Mouse (Mus musculus) limb, embryonic 11.5 days (tissue): Measurements from ENCODE around the gene Tbc1d16. TPM values are rescaled to one million over a fixed set of nuclear protein-coding genes. Genes with fewer than 3 reads are reported as not detected.

Source experiments
- ATAC-seq: fragments of 200-750 bp; cut with Nextera tagmentation; 2 replicates; pipeline ENCODE4 v1.8.0; 2017; ENCODE audit warnings: low read depth; ENCODE audit not compliant: insufficient number of reproducible peaks, low FRiP score, low TSS enrichment
- DNase-seq: peaks from one replicate; pipeline ENCODE4 v3.0.0-alpha.2; 2015; ENCODE audit warnings: low spot score
- H3K27ac ChIP-seq: fragments of 300-500 bp; sonication (generic); replicated peaks from 2 replicates; pipeline ENCODE4 v1.5.1; 2014; ENCODE audit warnings: low read depth, mild to moderate bottlenecking, low read length
- H3K27me3 ChIP-seq: fragments of 300-500 bp; sonication (generic); 2 replicates; pipeline ENCODE4 v1.6.1; 2014; ENCODE audit warnings: mild to moderate bottlenecking, low read length, mixed read lengths; ENCODE audit not compliant: control insufficient read depth, insufficient read depth
- H3K36me3 ChIP-seq: fragments of 300-500 bp; sonication (generic); 2 replicates; pipeline ENCODE4 v1.6.1; 2014; ENCODE audit warnings: mild to moderate bottlenecking, low read length, moderate library complexity, mixed read lengths; ENCODE audit not compliant: control insufficient read depth, insufficient read depth
- H3K4me1 ChIP-seq: fragments of 300-500 bp; sonication (generic); 2 replicates; pipeline ENCODE4 v1.6.1; 2014; ENCODE audit warnings: low read length, mixed read lengths; ENCODE audit not compliant: control insufficient read depth, insufficient read depth
- H3K4me2 ChIP-seq: fragments of 300-500 bp; sonication (generic); 2 replicates; pipeline ENCODE4 v1.6.1; 2014; ENCODE audit warnings: low read depth, mild to moderate bottlenecking, moderate library complexity; ENCODE audit not compliant: severe bottlenecking
- H3K4me3 ChIP-seq: fragments of 300-500 bp; sonication (generic); 2 replicates; pipeline ENCODE4 v1.5.1; 2014; ENCODE audit warnings: low read depth, low read length
- H3K9ac ChIP-seq: fragments of 300-500 bp; sonication (generic); 2 replicates; pipeline ENCODE4 v1.6.1; 2014; ENCODE audit warnings: mild to moderate bottlenecking, low read length
- H3K9me3 ChIP-seq: fragments of 300-500 bp; sonication (generic); 2 replicates; pipeline ENCODE4 v1.6.1; 2016; ENCODE audit warnings: low read length; ENCODE audit not compliant: control insufficient read depth
- WGBS: fragments of 180-500 bp; shearing (Covaris S2); extraction: QIAGEN DNeasy Blood & Tissue Kit; methylation state at CpG from one replicate; pipeline ENCODE4 v1.1.7; 2014; 5-methylcytosine and 5-hydroxymethylcytosine counted together
- polyA plus RNA-seq: library from polyadenylated mRNA; unstranded; fragments of >200 nt; fragmentation: Nextera tagmentation; extraction: Ambion mirVana; gene quantifications from 2 replicates; pipeline ENCODE4 v1.2.1, GENCODE M21; 2014

Tbc1d16 gene
- polyA plus RNA-seq, 1 experiment from 2014 or later, result 10.8 TPM

DNA sequence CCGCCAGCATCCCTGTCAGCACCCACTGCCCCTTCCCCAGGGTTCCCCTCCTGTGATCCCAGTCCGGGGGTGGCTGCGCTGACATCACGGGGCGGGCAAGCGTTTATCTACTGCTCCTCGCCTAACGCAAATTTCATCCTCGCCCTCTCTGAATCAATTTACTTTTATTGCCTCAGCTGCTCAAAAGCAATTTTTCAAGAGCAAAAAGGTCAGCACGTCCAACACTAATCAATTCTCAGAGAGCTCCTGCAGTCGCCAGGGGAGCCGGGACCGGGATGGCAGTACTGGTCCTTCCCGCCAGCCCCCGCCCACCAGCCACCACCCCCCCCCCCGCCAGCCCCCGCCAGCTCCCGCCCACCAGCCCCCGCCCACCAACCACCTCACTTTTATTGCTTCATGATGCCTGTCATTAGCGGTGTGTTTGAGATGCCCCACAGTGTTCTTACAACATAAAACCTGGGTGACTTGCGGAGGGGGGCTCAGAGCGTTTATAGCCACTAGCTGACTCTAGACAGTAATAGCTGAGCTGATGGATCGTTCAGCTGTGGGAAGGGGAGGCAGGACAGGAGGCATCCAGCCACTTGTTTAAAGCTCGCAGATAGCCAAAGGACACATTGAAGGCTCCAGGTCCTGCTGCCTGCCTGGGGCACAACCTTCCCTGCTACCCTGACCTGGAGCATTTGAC, 98.1 kb downstream of the Tbc1d16 start:
- H3K9me3 ChIP-seq, result no peaks in the 10 kb centered on the region
- 0 out of 2 replicates have a peak overlapping the region, but pooled peaks have one; percentile 10 for H3K4me3 ChIP-seq
- ATAC-seq (0 out of 2 replicates have a peak, but pooled peaks have one; percentile 15), DNase-seq (peak; percentile 72)
- peaks cover 60% of the 10 kb centered on the region for H3K4me1 ChIP-seq
- 0 out of 2 replicates have a peak overlapping the region, but pooled peaks have one; percentile 22 for H3K9ac ChIP-seq
- peaks cover 11% of the 10 kb centered on the region; the same call in 1 of the 2 replicates for H3K27me3 ChIP-seq
- H3K4me2 ChIP-seq, result peak overlapping the region; percentile 41
- 2% methylated on average over 24 of the region's 24 CpGs for WGBS
- H3K27ac ChIP-seq, result no peak overlapping the region
- no peaks in the 10 kb centered on the region for H3K36me3 ChIP-seq

DNA sequence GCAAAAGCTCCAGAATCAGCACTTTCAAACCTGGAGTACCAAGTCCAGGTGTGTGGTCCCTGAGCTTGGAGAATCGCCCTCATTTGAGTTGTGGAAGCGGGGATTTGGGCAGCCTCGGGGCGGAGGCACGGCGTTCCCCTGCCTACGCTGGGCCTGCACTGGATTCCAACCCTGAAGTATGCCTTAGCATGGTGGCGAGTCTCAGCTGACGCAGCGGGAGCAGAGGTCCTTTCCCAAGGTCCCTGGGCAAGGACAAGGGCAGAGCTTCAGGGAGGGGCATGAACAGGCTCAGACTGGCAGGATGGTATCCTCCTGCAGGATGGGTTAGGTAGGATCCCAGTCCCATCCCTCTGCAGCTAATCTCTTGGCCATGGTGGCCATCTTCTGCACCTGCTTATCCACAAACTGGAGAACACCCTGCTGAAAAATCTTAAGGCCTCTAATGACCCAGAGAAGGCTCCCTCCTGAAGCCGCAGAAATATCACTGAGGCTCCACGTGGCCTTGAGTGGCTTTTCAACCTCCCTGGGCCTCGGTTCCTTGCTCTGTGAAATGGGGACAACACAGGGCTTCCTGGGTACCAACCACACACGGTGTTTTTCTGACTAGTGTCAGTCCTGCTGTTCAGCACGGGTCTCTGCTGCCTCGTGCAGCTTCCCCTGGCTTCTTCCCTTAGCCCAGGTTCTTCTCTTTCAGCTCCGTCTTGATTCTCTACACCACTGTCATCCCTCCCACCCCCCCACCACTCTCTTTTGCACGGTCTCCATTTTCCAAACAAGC, 98.8 kb downstream of the Tbc1d16 start:
- Histone ChIP-seq H3K4me3 (no peak overlapping the region), H3K36me3 (no peaks in the 10 kb centered on the region), H3K9ac (no peak overlapping the region), H3K4me2 (peak overlapping the region; percentile 41), H3K27ac (no peak overlapping the region), H3K4me1 (peaks cover 56% of the 10 kb centered on the region), H3K9me3 (no peaks in the 10 kb centered on the region), H3K27me3 (peaks cover 11% of the 10 kb centered on the region; the same call in 1 of the 2 replicates)
- WGBS, result 38% methylated on average over 18 of the region's 18 CpGs
- ATAC-seq (no peak), DNase-seq (no peak)

DNA sequence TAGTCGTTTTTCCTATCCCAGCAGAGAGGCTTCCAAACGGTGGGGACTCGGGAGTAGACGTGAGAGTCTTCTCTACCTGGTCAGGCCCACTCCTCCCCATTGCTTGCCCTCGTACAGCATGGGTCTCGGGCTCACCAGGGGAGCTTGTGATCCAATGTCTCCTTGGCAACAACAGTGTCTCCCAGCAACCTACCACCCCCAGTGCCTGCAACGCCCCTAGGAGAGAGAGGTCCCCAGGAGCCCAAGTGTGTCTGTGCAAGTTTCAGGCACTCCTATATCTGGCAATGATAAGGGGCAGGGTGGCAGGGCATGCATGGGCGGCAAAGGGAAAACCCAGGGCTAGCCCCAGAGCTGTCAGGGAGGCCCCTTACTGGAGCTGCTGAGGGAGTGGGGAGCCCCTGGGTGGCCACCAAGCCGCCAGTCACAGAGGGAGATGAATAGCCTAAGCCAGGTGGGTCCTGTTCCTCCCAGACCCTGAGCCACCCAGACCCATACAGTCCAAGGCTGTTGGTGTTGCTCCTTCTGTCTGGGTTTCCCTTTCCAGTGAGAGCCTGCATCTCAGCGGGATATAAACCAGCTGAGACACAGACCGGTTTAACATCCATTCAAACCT, 99.5 kb downstream of the Tbc1d16 start:
- 49% methylated on average over 11 of the region's 11 CpGs for WGBS
- DNase-seq (no peak), ATAC-seq (no peak)
- H3K36me3 ChIP-seq, result no peaks in the 10 kb centered on the region
- H3K4me1 ChIP-seq, result peaks cover 52% of the 10 kb centered on the region
- no peak overlapping the region for H3K27ac ChIP-seq
- peaks cover 11% of the 10 kb centered on the region; the same call in 1 of the 2 replicates for H3K27me3 ChIP-seq
- H3K9ac ChIP-seq, result peak overlapping the region; percentile 17; the same call in 1 of the 2 replicates
- H3K4me3 ChIP-seq, result no peak overlapping the region
- no peaks in the 10 kb centered on the region for H3K9me3 ChIP-seq
- no peak overlapping the region for H3K4me2 ChIP-seq

DNA sequence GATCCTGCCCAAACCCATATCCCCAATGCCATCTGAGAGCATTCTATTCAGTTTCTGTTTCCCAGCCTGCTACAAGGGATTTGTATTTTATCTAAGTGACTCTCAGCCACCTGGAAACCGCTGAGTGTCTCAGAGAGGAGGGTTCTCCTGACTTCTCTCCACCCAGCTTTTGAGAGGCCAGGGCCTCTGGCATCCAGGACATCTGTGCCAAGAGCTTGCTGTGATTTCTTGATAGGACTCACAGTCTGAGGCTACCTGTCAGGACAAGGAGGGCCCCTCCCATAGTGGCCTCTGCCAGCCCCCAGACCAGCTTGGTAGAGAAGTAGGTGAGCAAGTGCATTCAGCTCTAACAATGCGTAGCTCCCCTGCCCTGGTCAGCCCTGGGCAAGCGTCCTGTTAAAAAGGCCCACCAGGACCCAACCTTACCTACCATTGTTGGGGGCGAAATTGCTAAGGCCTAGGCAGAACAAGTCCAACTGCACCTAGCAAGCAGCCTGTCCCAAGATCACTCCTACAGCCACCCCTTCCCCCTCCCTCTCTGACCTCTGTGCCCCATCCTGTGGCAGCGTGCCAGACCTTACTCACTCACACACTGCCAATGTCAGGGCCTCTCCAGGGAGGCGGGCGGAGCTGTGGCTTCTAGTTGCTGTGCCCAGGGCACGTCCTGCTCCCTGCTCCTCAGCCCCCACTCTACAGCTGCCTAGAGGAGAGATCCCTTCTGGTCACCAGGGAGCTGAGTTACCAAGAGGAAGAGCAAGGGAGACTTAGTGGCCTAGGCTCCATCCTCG, 100.4 kb downstream of the Tbc1d16 start:
- no peaks in the 10 kb centered on the region for H3K9me3 ChIP-seq
- no peak for ATAC-seq
- H3K9ac ChIP-seq, result no peak overlapping the region
- H3K4me3 ChIP-seq, result no peak overlapping the region
- no peak overlapping the region for H3K4me2 ChIP-seq
- peaks cover 11% of the 10 kb centered on the region; the same call in 1 of the 2 replicates for H3K27me3 ChIP-seq
- H3K4me1 ChIP-seq, result peaks cover 49% of the 10 kb centered on the region
- no peak for DNase-seq
- WGBS, result 69% methylated on average over 9 of the region's 9 CpGs
- H3K36me3 ChIP-seq, result no peaks in the 10 kb centered on the region
- no peak overlapping the region for H3K27ac ChIP-seq

DNA sequence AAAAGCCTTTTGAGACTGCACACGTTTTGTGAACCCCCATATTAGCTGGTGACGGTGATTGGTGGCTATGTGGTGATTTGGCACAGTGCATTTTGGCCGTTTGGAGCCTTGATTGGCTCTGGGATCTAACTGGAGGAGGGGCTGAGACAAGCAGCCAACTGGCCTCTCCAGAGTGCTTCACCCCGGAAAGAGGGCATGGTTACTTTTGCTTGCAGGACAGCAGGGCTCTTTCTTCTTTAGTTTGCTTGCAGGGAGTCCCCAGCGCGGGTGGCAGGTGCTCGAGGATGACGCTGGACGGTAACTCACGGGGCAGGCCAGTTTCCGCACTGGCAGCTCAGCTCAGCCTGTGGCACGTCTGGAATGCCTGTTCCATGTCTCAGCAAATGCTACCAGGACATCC, 101.2 kb downstream of the Tbc1d16 start:
- H3K9me3 ChIP-seq, result no peaks in the 10 kb centered on the region
- peak; percentile 47 for DNase-seq
- peaks cover 49% of the 10 kb centered on the region for H3K4me1 ChIP-seq
- H3K27me3 ChIP-seq, result peaks cover 9% of the 10 kb centered on the region; the same call in 1 of the 2 replicates
- no peak for ATAC-seq
- no peak overlapping the region; the same call in 1 of the 2 replicates for H3K27ac ChIP-seq
- H3K9ac ChIP-seq, result no peak overlapping the region
- no peaks in the 10 kb centered on the region for H3K36me3 ChIP-seq
- no peak overlapping the region for H3K4me3 ChIP-seq
- no peak overlapping the region for H3K4me2 ChIP-seq
- 26% methylated on average over 12 of the region's 12 CpGs for WGBS

DNA sequence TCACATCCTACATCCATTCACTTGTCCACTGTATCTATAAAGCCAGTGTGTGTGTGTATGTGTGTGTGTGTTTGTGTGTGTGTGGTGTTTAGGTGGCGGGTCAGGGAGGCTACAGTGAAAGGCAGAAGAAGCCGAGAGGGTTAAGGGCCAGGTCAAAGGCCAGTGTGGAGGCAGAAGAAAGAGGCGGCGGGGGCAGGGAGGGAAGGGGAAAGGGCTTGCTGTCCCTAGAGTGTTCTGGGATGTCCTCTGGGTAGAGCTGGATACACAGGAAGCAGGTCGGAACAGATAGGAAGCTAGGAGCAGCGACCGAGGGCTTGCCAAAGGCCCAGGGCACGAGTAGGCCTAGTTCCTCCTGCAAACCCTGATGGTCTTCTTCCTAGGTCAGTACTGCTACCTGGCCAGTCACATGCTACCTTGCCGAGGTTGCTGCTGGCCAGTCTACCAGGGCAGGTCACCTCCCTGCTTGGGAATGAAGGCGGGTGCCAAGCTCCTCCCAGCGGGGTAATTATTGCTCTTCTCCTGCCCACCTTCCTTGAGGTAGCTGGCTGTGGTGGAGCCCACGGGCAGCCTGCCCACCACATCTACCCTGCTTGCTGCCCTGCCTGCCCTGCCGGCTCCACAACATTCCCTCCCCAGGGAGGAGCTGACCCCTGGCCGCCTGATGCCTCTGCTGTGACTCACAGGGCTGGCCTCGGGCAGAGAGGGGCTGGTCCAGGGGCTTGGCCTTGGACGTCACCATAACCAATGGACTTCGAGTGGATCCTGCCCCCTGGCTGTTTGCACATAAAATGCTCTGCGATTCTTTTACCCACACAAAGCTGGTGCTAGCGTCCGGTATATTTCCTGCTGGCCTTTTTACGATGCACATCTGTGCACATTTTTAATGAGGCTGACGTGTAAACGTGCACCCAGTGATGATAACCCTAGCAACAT, 102.1 kb downstream of the Tbc1d16 start:
- Histone ChIP-seq H3K27me3 (peaks cover 9% of the 10 kb centered on the region; the same call in 1 of the 2 replicates), H3K9me3 (no peaks in the 10 kb centered on the region), H3K27ac (no peak overlapping the region), H3K9ac (peak overlapping the region; percentile 31), H3K4me1 (peaks cover 49% of the 10 kb centered on the region), H3K4me3 (no peak overlapping the region), H3K36me3 (no peaks in the 10 kb centered on the region), H3K4me2 (peak overlapping the region; percentile 13; the same call in 1 of the 2 replicates)
- 21% methylated on average over 23 of the region's 23 CpGs for WGBS
- peak; percentile 82 for DNase-seq
- peak; percentile 37; the same call in 1 of the 2 replicates for ATAC-seq

DNA sequence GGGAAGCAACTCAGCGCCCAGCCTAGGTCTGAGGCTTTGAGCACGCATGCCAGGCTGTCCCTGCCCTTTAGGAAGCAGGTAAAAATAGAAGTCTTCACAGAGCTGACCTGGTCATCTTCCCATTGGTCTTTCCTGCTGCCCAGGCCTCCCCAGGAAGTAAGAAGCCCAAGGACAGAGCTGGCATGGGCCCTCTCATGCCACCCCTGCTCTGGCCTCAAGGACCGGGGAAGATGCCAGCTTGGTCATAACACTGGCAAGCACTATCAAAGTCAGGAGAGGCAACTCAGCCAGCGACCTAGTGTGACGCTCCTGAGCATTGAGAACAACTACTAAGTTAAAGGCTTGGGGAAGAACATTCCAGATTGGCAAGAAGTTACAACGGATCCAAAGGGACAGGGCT, 103.8 kb downstream of the Tbc1d16 start:
- no peak overlapping the region for H3K9ac ChIP-seq
- peaks cover 40% of the 10 kb centered on the region for H3K4me1 ChIP-seq
- H3K4me2 ChIP-seq, result no peak overlapping the region
- H3K27ac ChIP-seq, result no peak overlapping the region
- ATAC-seq (no peak), DNase-seq (no peak)
- H3K27me3 ChIP-seq, result peaks cover 9% of the 10 kb centered on the region; the same call in 1 of the 2 replicates
- WGBS, result 89% methylated on average over 6 of the region's 6 CpGs
- H3K9me3 ChIP-seq, result no peaks in the 10 kb centered on the region
- H3K4me3 ChIP-seq, result no peak overlapping the region
- H3K36me3 ChIP-seq, result no peaks in the 10 kb centered on the region
